Mouse (Mus musculus): ENCODE data around the gene Bmi1. TPM values are rescaled to one million over a fixed set of nuclear protein-coding genes. Genes with fewer than 3 reads are reported as not detected.

The Bmi1 gene
- total RNA-seq, 2 experiments from 2014 or later = 34.0 to 48.4 TPM

GRCm38 (mm10) chr2:18722208-18722830, 45.5 kb downstream of the Bmi1 start:
- no peak for DNase-seq (ENCODE audit: low spot score in 2 of 2)

- no peak for DNase-seq (ENCODE audit: low spot score in 2 of 2)
These were observed 47.6 kb downstream of the Bmi1 start for GRCm38 (mm10) chr2:18724462-18724861.

- DNase-seq (ENCODE audit: low spot score in 2 of 2) = no peak
These were observed 49.1 kb downstream of the Bmi1 start for GRCm38 (mm10) chr2:18725880-18726279.

GRCm38 (mm10) chr2:18731718-18732117, 54.9 kb downstream of the Bmi1 start:
- no peak for DNase-seq (ENCODE audit: low spot score in 2 of 2)

GRCm38 (mm10) chr2:18734394-18735127, 57.7 kb downstream of the Bmi1 start:
- no peak for DNase-seq (ENCODE audit: low spot score in 2 of 2)

Other genes with a start within 250 kb of the Bmi1 start
- gene Commd3, start 4.6 kb upstream of the Bmi1 start, total RNA-seq (2021) = 100 to 1,000 TPM; 120 to 128 TPM
- gene Spag6, start 17.0 kb downstream of the Bmi1 start, total RNA-seq (2021) = 1 to 10 TPM in 1 of 2 experiments, under 1 TPM in 1; 0.91 to 1.6 TPM